ENCODE assay signal across 24 mouse cellular contexts in the genomic region with DNA sequence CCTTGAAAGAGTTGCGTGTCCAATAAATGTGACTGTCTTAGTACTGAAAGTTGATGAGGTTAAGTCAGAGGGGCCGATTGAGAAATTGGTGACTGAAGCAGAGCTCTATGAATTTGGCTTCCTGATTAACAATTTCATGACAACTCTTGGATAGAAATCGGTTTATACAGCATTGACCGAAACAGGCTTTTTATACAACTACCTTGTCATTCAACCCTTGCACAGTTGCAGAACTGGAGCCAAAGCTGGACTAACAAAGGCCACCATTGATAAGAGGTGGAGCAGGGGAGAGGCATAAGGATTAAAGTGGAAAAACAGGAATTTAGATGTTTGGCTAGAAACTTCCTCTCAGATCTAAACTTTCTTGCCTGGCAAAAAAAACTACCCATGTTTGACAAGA. TPM values are rescaled to one million over a fixed set of nuclear protein-coding genes. Genes with fewer than 3 reads are reported as not detected.
DNase-seq lines count a peak whose midpoint lies in the region; ATAC-seq and TF ChIP-seq lines count a peak whose summit lies in the region.
"Had no signal": no experiment of that assay in that cellular context is flagged by ENCODE, and none has a peak within 500 bp of the region (broad histone marks: within the 10 kb centered on the region; RNA-seq: fewer than 3 reads in every experiment).

No protein-coding gene starts in this region.

- no peaks in the 10 kb centered on the region for H3K36me3 ChIP-seq in embryonic facial prominence, embryonic 14.5 days (ENCODE audit: control insufficient read depth, insufficient read depth, low read length)
- H3K36me3 ChIP-seq in embryonic facial prominence, embryonic 10.5 days (replicated peaks) = no peaks in the 10 kb centered on the region
- no peaks in the 10 kb centered on the region for H3K36me3 ChIP-seq in lung, embryonic 15.5 days
- no peaks in the 10 kb centered on the region for H3K36me3 ChIP-seq in limb, embryonic 13.5 days
- no peaks in the 10 kb centered on the region for H3K36me3 ChIP-seq in stomach, postnatal 0 days (ENCODE audit: control insufficient read depth, insufficient read depth, low read length)
- H3K36me3 ChIP-seq: embryonic facial prominence, embryonic 15.5 days; forebrain, embryonic 15.5 days; G1E; heart, embryonic 10.5 days; hindbrain, embryonic 12.5 days had no signal

- no peak overlapping the region for H3K9ac ChIP-seq in embryonic facial prominence, embryonic 14.5 days (ENCODE audit: low read depth, low read length)
- H3K9ac ChIP-seq in lung, embryonic 15.5 days = no peak overlapping the region
- H3K9ac ChIP-seq in limb, embryonic 13.5 days = no peak overlapping the region
- no peak overlapping the region for H3K9ac ChIP-seq in stomach, postnatal 0 days (ENCODE audit: low read length)
- H3K9ac ChIP-seq: embryonic facial prominence, embryonic 15.5 days; forebrain, embryonic 15.5 days; hindbrain, embryonic 12.5 days had no signal

- no peak overlapping the region for H3K4me3 ChIP-seq in embryonic facial prominence, embryonic 14.5 days (ENCODE audit: low read depth, low read length)
- H3K4me3 ChIP-seq in embryonic facial prominence, embryonic 10.5 days = no peak overlapping the region
- no peak overlapping the region for H3K4me3 ChIP-seq in lung, embryonic 15.5 days
- no peak overlapping the region for H3K4me3 ChIP-seq in limb, embryonic 13.5 days
- H3K4me3 ChIP-seq in stomach, postnatal 0 days (ENCODE audit: low read depth, low read length) = no peak overlapping the region
- H3K4me3 ChIP-seq: embryonic facial prominence, embryonic 15.5 days; erythroblast, embryonic 14.5 days; forebrain, embryonic 15.5 days; heart, embryonic 10.5 days; hindbrain, embryonic 12.5 days had no signal

- DNase-seq in embryonic facial prominence, embryonic 14.5 days (ENCODE audit: low spot score) = peak; percentile 30
- DNase-seq in embryonic facial prominence, embryonic 10.5 days (ENCODE audit: low spot score) = no peak
- no peak for DNase-seq in lung, postnatal 10 days
- no peak for DNase-seq in stomach, postnatal 0 days (ENCODE audit: low spot score)
- DNase-seq in thymus, postnatal 25 days = no peak
- DNase-seq: adrenal gland, adult 8-10 months; B cell, adult 2 months; cerebellum, adult 11-12 months; cerebellum, adult 9-10 months; cerebellum, postnatal 25 days; gastrocnemius, postnatal 36 days; heart, adult 18-20 months; heart, postnatal 10 days; heart, postnatal 4 days had no signal

- no peaks in the 10 kb centered on the region for H3K9me3 ChIP-seq in embryonic facial prominence, embryonic 14.5 days (ENCODE audit: control insufficient read depth, low read length)
- H3K9me3 ChIP-seq in embryonic facial prominence, embryonic 10.5 days = no peaks in the 10 kb centered on the region
- no peaks in the 10 kb centered on the region for H3K9me3 ChIP-seq in lung, embryonic 15.5 days
- H3K9me3 ChIP-seq in limb, embryonic 13.5 days = no peaks in the 10 kb centered on the region
- H3K9me3 ChIP-seq in stomach, postnatal 0 days (ENCODE audit: control insufficient read depth, low read length) = no peaks in the 10 kb centered on the region
- H3K9me3 ChIP-seq: embryonic facial prominence, embryonic 15.5 days; forebrain, embryonic 15.5 days; G1E; heart, embryonic 10.5 days; hindbrain, embryonic 12.5 days had no signal

- H3K27ac ChIP-seq in embryonic facial prominence, embryonic 14.5 days (replicated peaks; ENCODE audit: low read depth, low read length) = no peak overlapping the region
- no peak overlapping the region for H3K27ac ChIP-seq in embryonic facial prominence, embryonic 10.5 days (replicated peaks)
- H3K27ac ChIP-seq in lung, embryonic 15.5 days = peak overlapping the region; percentile 96
- peak overlapping the region; percentile 28; the same call in 1 of the 2 replicates for H3K27ac ChIP-seq in limb, embryonic 13.5 days
- H3K27ac ChIP-seq in stomach, postnatal 0 days (replicated peaks) = peak overlapping the region; percentile 86
- H3K27ac ChIP-seq: embryonic facial prominence, embryonic 15.5 days; forebrain, embryonic 15.5 days; heart, embryonic 10.5 days; hindbrain, embryonic 12.5 days had no signal

- no peaks in the 10 kb centered on the region for H3K27me3 ChIP-seq in embryonic facial prominence, embryonic 14.5 days (replicated peaks; ENCODE audit: control insufficient read depth, insufficient read depth, low read length)
- no peaks in the 10 kb centered on the region for H3K27me3 ChIP-seq in embryonic facial prominence, embryonic 10.5 days (replicated peaks; ENCODE audit: low read depth, poor library complexity, severe bottlenecking)
- no peaks in the 10 kb centered on the region for H3K27me3 ChIP-seq in lung, embryonic 15.5 days
- no peaks in the 10 kb centered on the region for H3K27me3 ChIP-seq in limb, embryonic 13.5 days
- no peaks in the 10 kb centered on the region for H3K27me3 ChIP-seq in stomach, postnatal 0 days (ENCODE audit: control insufficient read depth, insufficient read depth, low read length)
- H3K27me3 ChIP-seq: embryonic facial prominence, embryonic 15.5 days; forebrain, embryonic 15.5 days; hindbrain, embryonic 12.5 days had no signal

- peaks cover 9% of the 10 kb centered on the region for H3K4me1 ChIP-seq in embryonic facial prominence, embryonic 14.5 days (ENCODE audit: control insufficient read depth, insufficient read depth, low read length)
- H3K4me1 ChIP-seq in embryonic facial prominence, embryonic 10.5 days = peaks cover 7% of the 10 kb centered on the region
- peaks cover 9% of the 10 kb centered on the region; the same call in 1 of the 2 replicates for H3K4me1 ChIP-seq in lung, embryonic 15.5 days
- peaks cover 20% of the 10 kb centered on the region for H3K4me1 ChIP-seq in limb, embryonic 13.5 days
- no peaks in the 10 kb centered on the region for H3K4me1 ChIP-seq in stomach, postnatal 0 days (replicated peaks; ENCODE audit: control insufficient read depth, insufficient read depth)
- H3K4me1 ChIP-seq: forebrain, embryonic 15.5 days; heart, embryonic 10.5 days; hindbrain, embryonic 12.5 days had no signal

- no peak for TF ChIP-seq EP300 in stomach, postnatal 0 days (optimal IDR thresholded peaks at IDR 0.05)

- no peak overlapping the region for H3K4me2 ChIP-seq in embryonic facial prominence, embryonic 14.5 days (ENCODE audit: low read depth, low read length)
- no peak overlapping the region for H3K4me2 ChIP-seq in lung, embryonic 15.5 days
- H3K4me2 ChIP-seq in limb, embryonic 13.5 days (replicated peaks) = no peak overlapping the region
- no peak overlapping the region for H3K4me2 ChIP-seq in stomach, postnatal 0 days (replicated peaks; ENCODE audit: low read depth)
- H3K4me2 ChIP-seq: embryonic facial prominence, embryonic 15.5 days; forebrain, embryonic 15.5 days; hindbrain, embryonic 12.5 days had no signal

- no peak for TF ChIP-seq CTCF in stomach, postnatal 0 days (IDR thresholded peaks at IDR 0.05; ENCODE audit: low read depth)

- 69% methylated on average over 4 of the region's 4 CpGs for WGBS in embryonic facial prominence, embryonic 14.5 days
- WGBS in embryonic facial prominence, embryonic 10.5 days = 84% methylated on average over 4 of the region's 4 CpGs
- WGBS in lung, embryonic 15.5 days = 73% methylated on average over 4 of the region's 4 CpGs
- 75% methylated on average over 4 of the region's 4 CpGs for WGBS in limb, embryonic 13.5 days
- WGBS in stomach, postnatal 0 days = 60% methylated on average over 4 of the region's 4 CpGs

- ATAC-seq in embryonic facial prominence, embryonic 14.5 days (ENCODE audit: low read depth) = no peak
- no peak for ATAC-seq in lung, embryonic 15.5 days (ENCODE audit: borderline replicate concordance, extremely low read depth, low FRiP score, low TSS enrichment)
- no peak for ATAC-seq in limb, embryonic 13.5 days (ENCODE audit: low FRiP score, low read depth)
- no peak for ATAC-seq in stomach, postnatal 0 days (ENCODE audit: low FRiP score, low TSS enrichment)
- ATAC-seq: CD4-positive, CD25-positive, alpha-beta regulatory T cell, adult 4 months; forebrain, embryonic 15.5 days had no signal

RNA-seq across cellular contexts. Expression of a gene that starts 33.8 kb away (rescaled TPM):
- polyA plus RNA-seq in embryonic facial prominence, embryonic 14.5 days (2014; fragmentation: Nextera tagmentation; extraction: Ambion mirVana) = 111 and 125 TPM in 2 replicates
- polyA plus RNA-seq in embryonic facial prominence, embryonic 10.5 days (2016; fragmentation: Nextera tagmentation; extraction: Ambion mirVana) = 132 and 139 TPM in 2 replicates
- 115 and 116 TPM in 2 replicates for polyA plus RNA-seq in lung, embryonic 15.5 days (2015; fragmentation: Nextera tagmentation; extraction: Ambion mirVana)
- 114 and 122 TPM in 2 replicates for polyA plus RNA-seq in limb, embryonic 13.5 days (2015; fragmentation: Nextera tagmentation; extraction: Ambion mirVana)
- 99.5 and 102 TPM in 2 replicates for polyA plus RNA-seq in stomach, postnatal 0 days (2015; fragmentation: Nextera tagmentation; extraction: Ambion mirVana)

RNA-seq across cellular contexts. Expression of a gene that starts 55.1 kb away (rescaled TPM):
- polyA plus RNA-seq in embryonic facial prominence, embryonic 14.5 days (2014; fragmentation: Nextera tagmentation; extraction: Ambion mirVana) = 0.63 and 1.1 TPM in 2 replicates
- 0.38 TPM in 1 of 2 replicates, not detected in the other for polyA plus RNA-seq in embryonic facial prominence, embryonic 10.5 days (2016; fragmentation: Nextera tagmentation; extraction: Ambion mirVana)
- polyA plus RNA-seq in lung, embryonic 15.5 days (2015; fragmentation: Nextera tagmentation; extraction: Ambion mirVana) = 0.99 and 1.1 TPM in 2 replicates
- not detected in 2 replicates for polyA plus RNA-seq in limb, embryonic 13.5 days (2015; fragmentation: Nextera tagmentation; extraction: Ambion mirVana)
- polyA plus RNA-seq in stomach, postnatal 0 days (2015; fragmentation: Nextera tagmentation; extraction: Ambion mirVana) = 0.34 TPM in 1 of 2 replicates, not detected in the other
- polyA plus RNA-seq: erythroblast, embryonic 14.5 days; G1E; heart, embryonic 14.5 days had no signal

RNA-seq across cellular contexts. Expression of a gene that starts 57.5 kb away (rescaled TPM):
- 2.2 and 2.5 TPM in 2 replicates for polyA plus RNA-seq in embryonic facial prominence, embryonic 14.5 days (2014; fragmentation: Nextera tagmentation; extraction: Ambion mirVana)
- polyA plus RNA-seq in embryonic facial prominence, embryonic 10.5 days (2016; fragmentation: Nextera tagmentation; extraction: Ambion mirVana) = 0.40 and 0.64 TPM in 2 replicates
- polyA plus RNA-seq in lung, embryonic 15.5 days (2015; fragmentation: Nextera tagmentation; extraction: Ambion mirVana) = 16.4 and 16.6 TPM in 2 replicates
- polyA plus RNA-seq in limb, embryonic 13.5 days (2015; fragmentation: Nextera tagmentation; extraction: Ambion mirVana) = 0.66 and 1.0 TPM in 2 replicates
- 30.8 and 32.0 TPM in 2 replicates for polyA plus RNA-seq in stomach, postnatal 0 days (2015; fragmentation: Nextera tagmentation; extraction: Ambion mirVana)
- polyA plus RNA-seq: G1E had no signal

Comparison
In these comparisons a context has a peak if more than half of its experiments do, and no peak if none do; other contexts are left out.
1. H3K27ac ChIP-seq: peak in lung, embryonic 15.5 days (single experiment), limb, embryonic 13.5 days (single experiment) and stomach, postnatal 0 days (single experiment); none in embryonic facial prominence, embryonic 14.5 days (single experiment) and embryonic facial prominence, embryonic 10.5 days (single experiment).